Mouse (Mus musculus): Measurements from ENCODE around the gene Sec14l4. TPM values are rescaled to one million over a fixed set of nuclear protein-coding genes. Genes with fewer than 3 reads are reported as not detected.

Gene Sec14l4
- polyA plus RNA-seq, 1 experiment from 2014 or later: not detected

DNA sequence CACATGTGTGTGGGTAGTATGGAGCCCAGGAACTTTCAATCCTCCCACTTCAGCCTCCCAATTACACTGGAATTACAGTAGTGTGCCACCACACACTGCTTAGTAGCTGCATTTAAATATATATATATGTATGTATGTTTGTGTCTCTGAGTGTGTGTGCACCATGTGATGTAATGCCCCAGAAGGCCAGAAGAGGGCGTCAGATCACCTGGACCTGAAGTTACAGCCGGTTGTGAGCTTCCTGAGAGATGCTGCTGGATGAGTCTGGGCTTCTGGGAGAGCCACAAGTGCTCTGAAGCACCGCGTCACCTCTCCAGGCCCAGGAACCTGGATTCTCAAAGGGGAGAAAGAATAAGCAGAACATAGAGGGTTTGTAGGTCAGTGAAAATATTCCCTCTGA, 1.9 kb upstream of the Sec14l4 start:
- Histone ChIP-seq H3K36me3 (no peaks in the 10 kb centered on the region), H3K4me1 (peaks cover 4% of the 10 kb centered on the region; the same call in 1 of the 2 replicates), H3K27me3 (replicated peaks) (peaks cover 30% of the 10 kb centered on the region), H3K4me3 (no peak overlapping the region), H3K4me2 (no peak overlapping the region), H3K9me3 (no peaks in the 10 kb centered on the region), H3K9ac (no peak overlapping the region), H3K27ac (replicated peaks) (no peak overlapping the region)
- no peak for ATAC-seq (ENCODE audit: extremely low read depth, insufficient number of reproducible peaks, low FRiP score, low TSS enrichment)
- WGBS: 61% methylated on average over 4 of the region's 4 CpGs

GRCm38 (mm10) chr11:4031961-4032360, 699 bp downstream of the Sec14l4 start:
- H3K4me2 ChIP-seq: no peak overlapping the region
- WGBS: 29% methylated on average over 12 of the region's 12 CpGs
- H3K36me3 ChIP-seq: no peaks in the 10 kb centered on the region
- peaks cover 30% of the 10 kb centered on the region for H3K27me3 ChIP-seq (replicated peaks)
- H3K4me3 ChIP-seq: no peak overlapping the region
- H3K9ac ChIP-seq: no peak overlapping the region
- peaks cover 12% of the 10 kb centered on the region for H3K4me1 ChIP-seq
- no peaks in the 10 kb centered on the region for H3K9me3 ChIP-seq
- ATAC-seq (ENCODE audit: extremely low read depth, insufficient number of reproducible peaks, low FRiP score, low TSS enrichment): no peak
- H3K27ac ChIP-seq (replicated peaks): no peak overlapping the region

- ATAC-seq (ENCODE audit: extremely low read depth, insufficient number of reproducible peaks, low FRiP score, low TSS enrichment): no peak
- 67% methylated on average over 7 of the region's 7 CpGs for WGBS
- H3K9ac ChIP-seq: no peak overlapping the region
- peaks cover 30% of the 10 kb centered on the region for H3K27me3 ChIP-seq (replicated peaks)
- no peak overlapping the region for H3K4me3 ChIP-seq
- H3K27ac ChIP-seq (replicated peaks): no peak overlapping the region
- H3K9me3 ChIP-seq: no peaks in the 10 kb centered on the region
- no peak overlapping the region for H3K4me2 ChIP-seq
- H3K36me3 ChIP-seq: no peaks in the 10 kb centered on the region
- H3K4me1 ChIP-seq: peaks cover 12% of the 10 kb centered on the region
These were observed 2.2 kb downstream of the Sec14l4 start for GRCm38 (mm10) chr11:4033471-4033870.

DNA sequence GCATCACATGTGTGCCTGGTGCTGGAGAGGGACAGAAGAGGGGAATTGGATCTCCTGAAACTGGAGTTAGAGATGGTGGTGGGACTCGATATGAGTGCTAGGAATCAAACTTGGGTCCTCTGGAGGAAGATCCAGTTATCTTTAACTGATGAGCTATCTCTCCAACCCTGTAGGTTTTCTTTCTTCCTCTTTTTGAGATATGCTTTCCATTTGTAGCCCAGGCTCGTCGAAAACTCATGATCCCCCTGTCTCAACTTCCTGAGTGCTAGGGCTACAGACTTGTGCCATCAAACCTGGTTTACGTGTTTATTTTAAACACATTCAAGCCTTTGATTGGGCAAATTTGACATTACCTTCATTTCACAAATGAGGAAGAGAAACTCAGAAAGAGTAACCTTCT, 2.9 kb downstream of the Sec14l4 start:
- 76% methylated on average over 4 of the region's 4 CpGs for WGBS
- no peak for ATAC-seq (ENCODE audit: extremely low read depth, insufficient number of reproducible peaks, low FRiP score, low TSS enrichment)
- H3K4me2 ChIP-seq: no peak overlapping the region
- H3K27me3 ChIP-seq (replicated peaks): peaks cover 30% of the 10 kb centered on the region
- H3K27ac ChIP-seq (replicated peaks): no peak overlapping the region
- no peaks in the 10 kb centered on the region for H3K36me3 ChIP-seq
- peaks cover 12% of the 10 kb centered on the region for H3K4me1 ChIP-seq
- H3K9me3 ChIP-seq: no peaks in the 10 kb centered on the region
- no peak overlapping the region for H3K9ac ChIP-seq
- no peak overlapping the region for H3K4me3 ChIP-seq

GRCm38 (mm10) chr11:4035116-4035892, 4.0 kb downstream of the Sec14l4 start:
- no peak for ATAC-seq (ENCODE audit: extremely low read depth, insufficient number of reproducible peaks, low FRiP score, low TSS enrichment)
- Histone ChIP-seq H3K4me3 (no peak overlapping the region), H3K36me3 (no peaks in the 10 kb centered on the region), H3K4me2 (no peak overlapping the region), H3K27ac (replicated peaks) (no peak overlapping the region), H3K4me1 (peaks cover 12% of the 10 kb centered on the region), H3K27me3 (replicated peaks) (peaks cover 29% of the 10 kb centered on the region), H3K9me3 (no peaks in the 10 kb centered on the region), H3K9ac (no peak overlapping the region)
- 59% methylated on average over 18 of the region's 18 CpGs for WGBS

- H3K9me3 ChIP-seq: no peaks in the 10 kb centered on the region
- WGBS: 78% methylated on average over 6 of the region's 6 CpGs
- H3K9ac ChIP-seq: no peak overlapping the region
- no peak overlapping the region for H3K4me2 ChIP-seq
- H3K4me1 ChIP-seq: peaks cover 12% of the 10 kb centered on the region
- H3K4me3 ChIP-seq: no peak overlapping the region
- peaks cover 27% of the 10 kb centered on the region for H3K27me3 ChIP-seq (replicated peaks)
- no peaks in the 10 kb centered on the region for H3K36me3 ChIP-seq
- ATAC-seq (ENCODE audit: extremely low read depth, insufficient number of reproducible peaks, low FRiP score, low TSS enrichment): no peak
- no peak overlapping the region for H3K27ac ChIP-seq (replicated peaks)
These were observed 4.7 kb downstream of the Sec14l4 start for GRCm38 (mm10) chr11:4035916-4036315.

DNA sequence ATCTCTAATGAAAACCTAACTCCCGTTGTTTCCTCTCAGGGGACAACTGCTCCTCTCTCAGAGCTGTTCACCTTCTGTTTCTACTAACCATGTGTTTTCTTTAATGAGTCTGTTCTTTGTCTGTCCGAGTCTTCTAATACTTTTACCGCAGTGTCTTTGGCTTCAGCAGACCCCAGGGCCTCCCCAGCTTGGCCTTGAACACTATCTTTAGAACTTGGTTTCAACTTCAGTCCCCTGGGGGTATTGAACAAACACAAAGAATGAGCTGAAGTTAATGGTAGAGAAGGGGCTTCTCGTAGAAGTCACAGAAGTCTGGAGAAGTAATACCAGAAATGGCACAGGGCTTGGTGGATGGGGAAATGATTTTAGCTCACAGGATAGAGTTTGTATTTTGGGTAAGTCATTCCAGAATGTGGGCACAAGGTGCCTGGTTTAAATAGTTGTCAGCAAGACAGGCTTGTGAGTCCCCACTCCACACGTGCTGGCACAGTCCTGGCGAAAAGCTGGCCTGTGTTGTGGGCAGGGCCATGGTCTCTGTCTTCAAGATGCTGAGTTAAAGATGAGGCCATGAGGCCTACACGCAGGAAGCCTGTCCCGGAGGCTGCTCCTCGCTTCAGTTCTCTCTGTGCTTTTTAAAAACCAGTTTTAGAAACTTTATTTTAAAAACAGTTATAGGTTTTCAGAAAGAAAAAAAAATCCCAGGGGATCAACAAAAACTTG, 5.3 kb downstream of the Sec14l4 start:
- Histone ChIP-seq H3K9me3 (no peaks in the 10 kb centered on the region), H3K4me3 (no peak overlapping the region), H3K9ac (no peak overlapping the region), H3K4me1 (peaks cover 11% of the 10 kb centered on the region), H3K27ac (replicated peaks) (no peak overlapping the region), H3K36me3 (no peaks in the 10 kb centered on the region), H3K4me2 (no peak overlapping the region), H3K27me3 (replicated peaks) (peaks cover 21% of the 10 kb centered on the region)
- 59% methylated on average over 9 of the region's 9 CpGs for WGBS
- no peak for ATAC-seq (ENCODE audit: extremely low read depth, insufficient number of reproducible peaks, low FRiP score, low TSS enrichment)

DNA sequence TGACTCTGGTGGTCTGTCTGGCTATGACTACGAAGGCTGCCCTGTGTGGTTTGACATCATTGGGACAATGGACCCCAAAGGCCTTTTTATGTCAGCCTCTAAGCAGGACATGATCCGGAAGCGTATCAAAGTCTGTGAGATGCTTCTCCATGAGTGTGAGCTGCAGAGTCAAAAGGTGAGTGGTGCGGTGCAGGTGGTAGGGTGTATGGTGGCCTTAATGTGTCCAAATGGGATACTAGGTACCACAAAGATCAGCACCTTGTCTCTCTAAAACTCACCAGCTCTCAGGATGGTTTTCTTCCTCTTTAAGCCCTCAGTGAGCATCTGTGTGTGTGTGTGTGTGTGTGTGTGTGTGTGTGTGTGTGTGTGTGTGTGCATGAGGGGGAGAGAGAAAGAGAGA, 8.7 kb downstream of the Sec14l4 start:
- Histone ChIP-seq H3K4me1 (peaks cover 8% of the 10 kb centered on the region; the same call in 1 of the 2 replicates), H3K9me3 (no peaks in the 10 kb centered on the region), H3K4me2 (no peak overlapping the region), H3K9ac (no peak overlapping the region), H3K27ac (replicated peaks) (no peak overlapping the region), H3K27me3 (replicated peaks) (0 out of 2 replicates have a peak, but pooled peaks cover 2% of the 10 kb centered on the region), H3K36me3 (no peaks in the 10 kb centered on the region), H3K4me3 (no peak overlapping the region)
- no peak for ATAC-seq (ENCODE audit: extremely low read depth, insufficient number of reproducible peaks, low FRiP score, low TSS enrichment)
- 84% methylated on average over 4 of the region's 4 CpGs for WGBS

GRCm38 (mm10) chr11:4041123-4041625, 9.9 kb downstream of the Sec14l4 start:
- Histone ChIP-seq H3K27me3 (replicated peaks) (0 out of 2 replicates have a peak, but pooled peaks cover 2% of the 10 kb centered on the region), H3K4me1 (no peaks in the 10 kb centered on the region), H3K9ac (no peak overlapping the region), H3K9me3 (no peaks in the 10 kb centered on the region), H3K4me2 (no peak overlapping the region), H3K4me3 (no peak overlapping the region), H3K27ac (replicated peaks) (no peak overlapping the region), H3K36me3 (no peaks in the 10 kb centered on the region)
- WGBS: 72% methylated on average over 6 of the region's 6 CpGs
- no peak for ATAC-seq (ENCODE audit: extremely low read depth, insufficient number of reproducible peaks, low FRiP score, low TSS enrichment)

- WGBS: 87% methylated on average over 7 of the region's 7 CpGs
- Histone ChIP-seq H3K36me3 (no peaks in the 10 kb centered on the region), H3K4me2 (no peak overlapping the region), H3K9ac (no peak overlapping the region), H3K4me3 (no peak overlapping the region), H3K4me1 (no peaks in the 10 kb centered on the region), H3K27me3 (replicated peaks) (0 out of 2 replicates have a peak, but pooled peaks cover 2% of the 10 kb centered on the region), H3K27ac (replicated peaks) (no peak overlapping the region), H3K9me3 (no peaks in the 10 kb centered on the region)
- no peak for ATAC-seq (ENCODE audit: extremely low read depth, insufficient number of reproducible peaks, low FRiP score, low TSS enrichment)
These were observed 11.8 kb downstream of the Sec14l4 start for GRCm38 (mm10) chr11:4043081-4043480.

- Histone ChIP-seq H3K9me3 (no peaks in the 10 kb centered on the region; the same call in 1 of the 2 replicates), H3K9ac (no peak overlapping the region), H3K4me2 (no peak overlapping the region), H3K4me3 (no peak overlapping the region), H3K27ac (replicated peaks) (no peak overlapping the region), H3K36me3 (no peaks in the 10 kb centered on the region), H3K4me1 (no peaks in the 10 kb centered on the region), H3K27me3 (replicated peaks) (no peaks in the 10 kb centered on the region)
- 59% methylated on average over 5 of the region's 5 CpGs for WGBS
- no peak for ATAC-seq (ENCODE audit: extremely low read depth, insufficient number of reproducible peaks, low FRiP score, low TSS enrichment)
These were observed 15.3 kb downstream of the Sec14l4 start for GRCm38 (mm10) chr11:4046526-4046925.
